Mouse (Mus musculus): ENCODE measurements around the gene Mb.
A peak's percentile ranks its signal among the peaks of the same experiment; 100 is the strongest.
"Not testable (repeated sequence)": the region's sequence is repeated elsewhere in the genome, so short reads cannot be mapped to it uniquely, and the experiment has no call there.

Mb gene

GRCm38 (mm10) chr15:77066233-77066632, 15.8 kb upstream of the Mb start:
- no peak for ATAC-seq (ENCODE audit: insufficient number of reproducible peaks, low FRiP score, low TSS enrichment)

- ATAC-seq (ENCODE audit: insufficient number of reproducible peaks, low FRiP score, low TSS enrichment), result no peak
These were observed 14.9 kb upstream of the Mb start for GRCm38 (mm10) chr15:77065259-77065852.

- ATAC-seq (ENCODE audit: insufficient number of reproducible peaks, low FRiP score, low TSS enrichment), result no peak
These were observed 12.3 kb upstream of the Mb start for GRCm38 (mm10) chr15:77062746-77063145.

GRCm38 (mm10) chr15:77059416-77059815, 8.9 kb upstream of the Mb start:
- ATAC-seq (ENCODE audit: insufficient number of reproducible peaks, low FRiP score, low TSS enrichment), result not testable (repeated sequence)

GRCm38 (mm10) chr15:77058566-77058965, 8.1 kb upstream of the Mb start:
- ATAC-seq (ENCODE audit: insufficient number of reproducible peaks, low FRiP score, low TSS enrichment), result no peak

GRCm38 (mm10) chr15:77056791-77057051, 6.3 kb upstream of the Mb start:
- ATAC-seq (ENCODE audit: insufficient number of reproducible peaks, low FRiP score, low TSS enrichment), result no peak

- no peak for ATAC-seq (ENCODE audit: insufficient number of reproducible peaks, low FRiP score, low TSS enrichment)
These were observed 5.7 kb upstream of the Mb start for GRCm38 (mm10) chr15:77056001-77056790.

GRCm38 (mm10) chr15:77054611-77055175, 4.2 kb upstream of the Mb start:
- ATAC-seq (ENCODE audit: insufficient number of reproducible peaks, low FRiP score, low TSS enrichment), result no peak

- no peak for ATAC-seq (ENCODE audit: insufficient number of reproducible peaks, low FRiP score, low TSS enrichment)
These were observed 2.6 kb upstream of the Mb start for GRCm38 (mm10) chr15:77053021-77053420.

- no peak for ATAC-seq (ENCODE audit: insufficient number of reproducible peaks, low FRiP score, low TSS enrichment)
These were observed 1.7 kb upstream of the Mb start for GRCm38 (mm10) chr15:77052176-77052575.

- ATAC-seq (ENCODE audit: insufficient number of reproducible peaks, low FRiP score, low TSS enrichment), result no peak
These were observed 4.9 kb downstream of the Mb start for GRCm38 (mm10) chr15:77045609-77046008.

GRCm38 (mm10) chr15:77044597-77045320, 5.7 kb downstream of the Mb start, which contains the start of gene Apol6:
Gene Apol6 (plus strand): TSS chr15:77044729.
- no peak for ATAC-seq (ENCODE audit: insufficient number of reproducible peaks, low FRiP score, low TSS enrichment)

- no peak for ATAC-seq (ENCODE audit: insufficient number of reproducible peaks, low FRiP score, low TSS enrichment)
These were observed 9.7 kb downstream of the Mb start for GRCm38 (mm10) chr15:77040784-77041183.

- no peak for ATAC-seq (ENCODE audit: insufficient number of reproducible peaks, low FRiP score, low TSS enrichment)
These were observed 11.2 kb downstream of the Mb start for GRCm38 (mm10) chr15:77039211-77039700.

- ATAC-seq (ENCODE audit: insufficient number of reproducible peaks, low FRiP score, low TSS enrichment), result no peak
These were observed 12.9 kb downstream of the Mb start for GRCm38 (mm10) chr15:77037278-77038161.

GRCm38 (mm10) chr15:77036989-77037277, 13.5 kb downstream of the Mb start:
- no peak for ATAC-seq (ENCODE audit: insufficient number of reproducible peaks, low FRiP score, low TSS enrichment)

GRCm38 (mm10) chr15:77036320-77036988, 14.0 kb downstream of the Mb start:
- ATAC-seq (ENCODE audit: insufficient number of reproducible peaks, low FRiP score, low TSS enrichment), result peak; percentile 57; the same call in 1 of the 2 replicates

GRCm38 (mm10) chr15:77035643-77036042, 14.8 kb downstream of the Mb start:
- no peak for ATAC-seq (ENCODE audit: insufficient number of reproducible peaks, low FRiP score, low TSS enrichment)

- ATAC-seq (ENCODE audit: insufficient number of reproducible peaks, low FRiP score, low TSS enrichment), result peak; percentile 74
These were observed 15.9 kb downstream of the Mb start for GRCm38 (mm10) chr15:77034526-77034925.

GRCm38 (mm10) chr15:77031271-77031670, 19.2 kb downstream of the Mb start:
- no peak for ATAC-seq (ENCODE audit: insufficient number of reproducible peaks, low FRiP score, low TSS enrichment)
